Mouse (Mus musculus): ENCODE measurements around the gene Mypop. TPM values are rescaled to one million over a fixed set of nuclear protein-coding genes. Genes with fewer than 3 reads are reported as not detected.

Mypop gene
- polyA plus RNA-seq, 1 experiment from 2014 or later = 2.3 TPM

GRCm38 (mm10) chr7:19005417-19006121 lies 14.5 kb downstream of the Mypop start:
- peak overlapping the region; percentile 77 for H3K4me3 ChIP-seq
- peak overlapping the region; percentile 93 for H3K4me2 ChIP-seq
- peaks cover 22% of the 10 kb centered on the region for H3K36me3 ChIP-seq
- 79% methylated on average over 34 of the region's 34 CpGs for WGBS
- no peak for ATAC-seq (replicated peaks; ENCODE audit: insufficient number of reproducible peaks, insufficient read depth, low FRiP score, low read depth)
- H3K9ac ChIP-seq = no peak overlapping the region
- H3K4me1 ChIP-seq (replicated peaks) = peaks cover 57% of the 10 kb centered on the region
- H3K27ac ChIP-seq = no peak overlapping the region
- no peaks in the 10 kb centered on the region for H3K9me3 ChIP-seq (replicated peaks)
- H3K27me3 ChIP-seq = no peaks in the 10 kb centered on the region

GRCm38 (mm10) chr7:19006476-19006875 lies 15.4 kb downstream of the Mypop start:
- Histone ChIP-seq H3K4me3 (no peak overlapping the region), H3K9ac (no peak overlapping the region), H3K36me3 (peaks cover 22% of the 10 kb centered on the region), H3K4me2 (peak overlapping the region; percentile 93), H3K9me3 (replicated peaks) (no peaks in the 10 kb centered on the region), H3K4me1 (replicated peaks) (peaks cover 53% of the 10 kb centered on the region), H3K27me3 (no peaks in the 10 kb centered on the region), H3K27ac (no peak overlapping the region)
- ATAC-seq (replicated peaks; ENCODE audit: insufficient number of reproducible peaks, insufficient read depth, low FRiP score, low read depth) = no peak
- WGBS = 3% methylated on average over 12 of the region's 12 CpGs

GRCm38 (mm10) chr7:19007026-19007977 lies 16.3 kb downstream of the Mypop start:
- H3K4me2 ChIP-seq = no peak overlapping the region
- no peak overlapping the region for H3K4me3 ChIP-seq
- ATAC-seq (replicated peaks; ENCODE audit: insufficient number of reproducible peaks, insufficient read depth, low FRiP score, low read depth) = no peak
- no peaks in the 10 kb centered on the region for H3K9me3 ChIP-seq (replicated peaks)
- H3K4me1 ChIP-seq (replicated peaks) = peaks cover 53% of the 10 kb centered on the region
- H3K36me3 ChIP-seq = peaks cover 22% of the 10 kb centered on the region
- no peak overlapping the region for H3K9ac ChIP-seq
- H3K27me3 ChIP-seq = no peaks in the 10 kb centered on the region
- WGBS = 68% methylated on average over 13 of the region's 13 CpGs
- no peak overlapping the region for H3K27ac ChIP-seq

- H3K9ac ChIP-seq = no peak overlapping the region
- peaks cover 37% of the 10 kb centered on the region for H3K4me1 ChIP-seq (replicated peaks)
- no peaks in the 10 kb centered on the region for H3K27me3 ChIP-seq
- ATAC-seq (replicated peaks; ENCODE audit: insufficient number of reproducible peaks, insufficient read depth, low FRiP score, low read depth) = no peak
- 74% methylated on average over 7 of the region's 7 CpGs for WGBS
- H3K4me2 ChIP-seq = no peak overlapping the region
- H3K27ac ChIP-seq = no peak overlapping the region
- H3K4me3 ChIP-seq = no peak overlapping the region
- H3K9me3 ChIP-seq (replicated peaks) = no peaks in the 10 kb centered on the region
- H3K36me3 ChIP-seq = peaks cover 16% of the 10 kb centered on the region
Measured at GRCm38 (mm10) chr7:19010581-19010980, 19.5 kb downstream of the Mypop start.

GRCm38 (mm10) chr7:19012025-19012621 lies 21.1 kb downstream of the Mypop start:
- no peaks in the 10 kb centered on the region for H3K27me3 ChIP-seq
- H3K4me3 ChIP-seq = peak overlapping the region; percentile 53
- H3K4me2 ChIP-seq = peak overlapping the region; percentile 92
- no peaks in the 10 kb centered on the region for H3K9me3 ChIP-seq (replicated peaks)
- peaks cover 6% of the 10 kb centered on the region; the same call in 1 of the 2 replicates for H3K36me3 ChIP-seq
- peak overlapping the region; percentile 73 for H3K9ac ChIP-seq
- under 1% methylated on average over 31 of the region's 31 CpGs for WGBS
- H3K4me1 ChIP-seq (replicated peaks) = peaks cover 22% of the 10 kb centered on the region
- peak; percentile 51; the same call in 1 of the 2 replicates for ATAC-seq (replicated peaks; ENCODE audit: insufficient number of reproducible peaks, insufficient read depth, low FRiP score, low read depth)
- peak overlapping the region; percentile 75 for H3K27ac ChIP-seq

GRCm38 (mm10) chr7:19012882-19013281 lies 21.8 kb downstream of the Mypop start:
- 36% methylated on average over 2 of the region's 2 CpGs for WGBS
- H3K27me3 ChIP-seq = no peaks in the 10 kb centered on the region
- no peak for ATAC-seq (replicated peaks; ENCODE audit: insufficient number of reproducible peaks, insufficient read depth, low FRiP score, low read depth)
- H3K4me3 ChIP-seq = no peak overlapping the region
- no peaks in the 10 kb centered on the region for H3K9me3 ChIP-seq (replicated peaks)
- peaks cover 16% of the 10 kb centered on the region for H3K4me1 ChIP-seq (replicated peaks)
- H3K27ac ChIP-seq = no peak overlapping the region
- H3K4me2 ChIP-seq = no peak overlapping the region
- H3K36me3 ChIP-seq = no peaks in the 10 kb centered on the region
- H3K9ac ChIP-seq = no peak overlapping the region

- Histone ChIP-seq H3K4me1 (replicated peaks) (peaks cover 16% of the 10 kb centered on the region), H3K9ac (no peak overlapping the region), H3K27me3 (no peaks in the 10 kb centered on the region), H3K36me3 (no peaks in the 10 kb centered on the region), H3K4me3 (no peak overlapping the region), H3K27ac (no peak overlapping the region), H3K9me3 (replicated peaks) (no peaks in the 10 kb centered on the region), H3K4me2 (no peak overlapping the region)
- ATAC-seq (replicated peaks; ENCODE audit: insufficient number of reproducible peaks, insufficient read depth, low FRiP score, low read depth) = no peak
- WGBS = 50% methylated on average over 15 of the region's 15 CpGs
Measured at GRCm38 (mm10) chr7:19014452-19014851, 23.4 kb downstream of the Mypop start.

GRCm38 (mm10) chr7:19016042-19016441 lies 25.0 kb downstream of the Mypop start:
- Histone ChIP-seq H3K27ac (no peak overlapping the region), H3K9me3 (replicated peaks) (no peaks in the 10 kb centered on the region), H3K27me3 (peaks cover 11% of the 10 kb centered on the region), H3K36me3 (no peaks in the 10 kb centered on the region), H3K4me3 (no peak overlapping the region), H3K4me1 (replicated peaks) (peaks cover 19% of the 10 kb centered on the region), H3K4me2 (no peak overlapping the region), H3K9ac (no peak overlapping the region)
- WGBS = 84% methylated on average over 4 of the region's 4 CpGs
- no peak for ATAC-seq (replicated peaks; ENCODE audit: insufficient number of reproducible peaks, insufficient read depth, low FRiP score, low read depth)

GRCm38 (mm10) chr7:19017909-19018308 lies 26.9 kb downstream of the Mypop start:
- peaks cover 28% of the 10 kb centered on the region for H3K27me3 ChIP-seq
- 77% methylated on average over 7 of the region's 7 CpGs for WGBS
- no peak for ATAC-seq (replicated peaks; ENCODE audit: insufficient number of reproducible peaks, insufficient read depth, low FRiP score, low read depth)
- peaks cover 6% of the 10 kb centered on the region for H3K4me1 ChIP-seq (replicated peaks)
- H3K4me2 ChIP-seq = no peak overlapping the region
- H3K9ac ChIP-seq = no peak overlapping the region
- no peak overlapping the region for H3K4me3 ChIP-seq
- H3K9me3 ChIP-seq (replicated peaks) = no peaks in the 10 kb centered on the region
- no peak overlapping the region for H3K27ac ChIP-seq
- H3K36me3 ChIP-seq = no peaks in the 10 kb centered on the region

- no peak overlapping the region for H3K9ac ChIP-seq
- WGBS = 17% methylated on average over 8 of the region's 8 CpGs
- no peak overlapping the region for H3K4me2 ChIP-seq
- H3K27me3 ChIP-seq = peaks cover 39% of the 10 kb centered on the region
- H3K27ac ChIP-seq = no peak overlapping the region
- H3K36me3 ChIP-seq = no peaks in the 10 kb centered on the region
- no peaks in the 10 kb centered on the region for H3K9me3 ChIP-seq (replicated peaks)
- peaks cover 26% of the 10 kb centered on the region for H3K4me1 ChIP-seq (replicated peaks)
- no peak for ATAC-seq (replicated peaks; ENCODE audit: insufficient number of reproducible peaks, insufficient read depth, low FRiP score, low read depth)
- H3K4me3 ChIP-seq = no peak overlapping the region
Measured at GRCm38 (mm10) chr7:19021048-19021447, 30.0 kb downstream of the Mypop start.

Measured in heart, embryonic 15.5 days (tissue).